Mouse (Mus musculus): ENCODE results near the gene Cdk5r2.

GRCm38 (mm10) chr1:74858805-74859204 lies 4.1 kb downstream of the Cdk5r2 start:
- TF ChIP-seq CTCF (IDR thresholded peaks at IDR 0.05) (no peak), EP300 (IDR thresholded peaks at IDR 0.05; ENCODE audit: insufficient read depth, low read depth, low read length) (no peak)

Measured in heart, adult 2 months (tissue).